Mouse (Mus musculus) heart, embryonic 11.5 days (tissue): ENCODE results near the gene Zfand3. TPM values are rescaled to one million over a fixed set of nuclear protein-coding genes. Genes with fewer than 3 reads are reported as not detected.

Source experiments
- ATAC-seq: fragments of 200-750 bp; cut with Nextera tagmentation; replicated peaks from 2 replicates; pipeline ENCODE4 v1.8.0; 2017; ENCODE audit warnings: moderate library complexity; ENCODE audit not compliant: insufficient number of reproducible peaks, low FRiP score, low TSS enrichment
- H3K27ac ChIP-seq: fragments of 300-500 bp; sonication (generic); 2 replicates; pipeline ENCODE4 v1.5.1; 2014; ENCODE audit warnings: mild to moderate bottlenecking, low read depth, low read length
- H3K27me3 ChIP-seq: fragments of 300-500 bp; sonication (generic); 2 replicates; pipeline ENCODE4 v1.6.1; 2014; ENCODE audit warnings: mild to moderate bottlenecking, low read length, mixed read lengths; ENCODE audit not compliant: control insufficient read depth, insufficient read depth
- H3K36me3 ChIP-seq: fragments of 300-500 bp; sonication (generic); 2 replicates; pipeline ENCODE4 v1.6.1; 2014; ENCODE audit warnings: mild to moderate bottlenecking, low read length, moderate library complexity, mixed read lengths; ENCODE audit not compliant: control insufficient read depth, insufficient read depth
- H3K4me1 ChIP-seq: fragments of 300-500 bp; sonication (generic); 2 replicates; pipeline ENCODE4 v1.6.1; 2014; ENCODE audit warnings: low read length; ENCODE audit not compliant: control insufficient read depth, insufficient read depth
- H3K4me2 ChIP-seq: fragments of 300-500 bp; sonication (generic); 2 replicates; pipeline ENCODE4 v1.6.1; 2014; ENCODE audit warnings: mild to moderate bottlenecking, moderate library complexity
- H3K4me3 ChIP-seq: fragments of 300-500 bp; sonication (generic); 2 replicates; pipeline ENCODE4 v1.5.1; 2014; ENCODE audit warnings: low read depth, low read length
- H3K9ac ChIP-seq: fragments of 300-500 bp; sonication (generic); 2 replicates; pipeline ENCODE4 v1.6.1; 2014; ENCODE audit warnings: mild to moderate bottlenecking, low read depth, low read length, moderate library complexity
- H3K9me3 ChIP-seq: fragments of 300-500 bp; sonication (generic); replicated peaks from 2 replicates; pipeline ENCODE4 v1.6.1; 2016; ENCODE audit warnings: low read length; ENCODE audit not compliant: control insufficient read depth
- WGBS: fragments of 180-500 bp; shearing (Covaris S2); extraction: QIAGEN DNeasy Blood & Tissue Kit; methylation state at CpG from one replicate; pipeline ENCODE4 v1.1.7; 2014; ENCODE audit not compliant: insufficient replicate concordance; 5-methylcytosine and 5-hydroxymethylcytosine counted together
- polyA plus RNA-seq: library from polyadenylated mRNA; unstranded; fragments of >200 nt; fragmentation: Nextera tagmentation; extraction: Ambion mirVana; gene quantifications from 2 replicates; pipeline ENCODE4 v1.2.1, GENCODE M21; 2014

The Zfand3 gene
- polyA plus RNA-seq, 1 experiment from 2014 or later: 51.4 TPM

GRCm38 (mm10) chr17:30063849-30064248 lies 59.3 kb downstream of the Zfand3 start:
- H3K9ac ChIP-seq: no peak overlapping the region
- H3K36me3 ChIP-seq: no peaks in the 10 kb centered on the region
- no peak for ATAC-seq
- H3K4me3 ChIP-seq: no peak overlapping the region
- H3K27me3 ChIP-seq: no peaks in the 10 kb centered on the region
- peaks cover 12% of the 10 kb centered on the region; the same call in 1 of the 2 replicates for H3K4me1 ChIP-seq
- H3K27ac ChIP-seq: no peak overlapping the region
- 41% methylated on average over 3 of the region's 3 CpGs for WGBS
- no peak overlapping the region for H3K4me2 ChIP-seq
- H3K9me3 ChIP-seq: no peaks in the 10 kb centered on the region

GRCm38 (mm10) chr17:30064746-30065145 lies 60.2 kb downstream of the Zfand3 start:
- 78% methylated on average over 4 of the region's 4 CpGs for WGBS
- peaks cover 13% of the 10 kb centered on the region; the same call in 1 of the 2 replicates for H3K4me1 ChIP-seq

GRCm38 (mm10) chr17:30069776-30070175 lies 65.2 kb downstream of the Zfand3 start:
- no peak overlapping the region for H3K4me2 ChIP-seq
- ATAC-seq: no peak
- no peaks in the 10 kb centered on the region for H3K9me3 ChIP-seq
- peaks cover 20% of the 10 kb centered on the region for H3K4me1 ChIP-seq
- H3K27ac ChIP-seq: no peak overlapping the region
- no peaks in the 10 kb centered on the region for H3K36me3 ChIP-seq
- no peak overlapping the region for H3K9ac ChIP-seq
- WGBS: 82% methylated on average over 3 of the region's 3 CpGs
- no peaks in the 10 kb centered on the region for H3K27me3 ChIP-seq
- no peak overlapping the region for H3K4me3 ChIP-seq

More at GRCm38 (mm10) chr17:30064746-30065145, 60.2 kb downstream of the Zfand3 start:
- no peaks in the 10 kb centered on the region for H3K36me3 ChIP-seq
- no peak overlapping the region for H3K27ac ChIP-seq
- H3K9ac ChIP-seq: no peak overlapping the region
- H3K9me3 ChIP-seq: no peaks in the 10 kb centered on the region
- H3K4me2 ChIP-seq: no peak overlapping the region
- no peaks in the 10 kb centered on the region for H3K27me3 ChIP-seq
- no peak for ATAC-seq
- H3K4me3 ChIP-seq: no peak overlapping the region

GRCm38 (mm10) chr17:30070631-30071030 lies 66.1 kb downstream of the Zfand3 start:
- no peak overlapping the region for H3K4me3 ChIP-seq
- peak overlapping the region; percentile 3; the same call in 1 of the 2 replicates for H3K27ac ChIP-seq
- no peaks in the 10 kb centered on the region for H3K36me3 ChIP-seq
- ATAC-seq: no peak
- peaks cover 28% of the 10 kb centered on the region for H3K4me1 ChIP-seq
- H3K9me3 ChIP-seq: no peaks in the 10 kb centered on the region
- 75% methylated on average over 5 of the region's 5 CpGs for whole genome bisulfite sequencing
- no peaks in the 10 kb centered on the region for H3K27me3 ChIP-seq
- no peak overlapping the region for H3K4me2 ChIP-seq
- H3K9ac ChIP-seq: no peak overlapping the region

GRCm38 (mm10) chr17:30072613-30073012 lies 68.1 kb downstream of the Zfand3 start:
- Histone ChIP-seq H3K4me1 (peaks cover 35% of the 10 kb centered on the region), H3K27ac (no peak overlapping the region)
- 84% methylated on average over 3 of the region's 3 CpGs for WGBS

GRCm38 (mm10) chr17:30075896-30076295 lies 71.4 kb downstream of the Zfand3 start:
- H3K9me3 ChIP-seq: no peaks in the 10 kb centered on the region
- WGBS: 61% methylated on average over 5 of the region's 5 CpGs
- no peaks in the 10 kb centered on the region for H3K27me3 ChIP-seq
- H3K36me3 ChIP-seq: no peaks in the 10 kb centered on the region
- no peak overlapping the region for H3K4me2 ChIP-seq
- no peak overlapping the region for H3K4me3 ChIP-seq
- H3K9ac ChIP-seq: no peak overlapping the region
- H3K4me1 ChIP-seq: peaks cover 29% of the 10 kb centered on the region
- no peak for ATAC-seq
- no peak overlapping the region for H3K27ac ChIP-seq

More at GRCm38 (mm10) chr17:30072613-30073012, 68.1 kb downstream of the Zfand3 start:
- no peak overlapping the region for H3K4me2 ChIP-seq
- no peak overlapping the region for H3K4me3 ChIP-seq
- H3K27me3 ChIP-seq: no peaks in the 10 kb centered on the region
- no peaks in the 10 kb centered on the region for H3K36me3 ChIP-seq
- ATAC-seq: no peak
- no peaks in the 10 kb centered on the region for H3K9me3 ChIP-seq
- H3K9ac ChIP-seq: no peak overlapping the region

GRCm38 (mm10) chr17:30084007-30084406 lies 79.5 kb downstream of the Zfand3 start:
- Histone ChIP-seq H3K4me1 (peaks cover 6% of the 10 kb centered on the region; the same call in 1 of the 2 replicates), H3K4me2 (no peak overlapping the region), H3K27ac (no peak overlapping the region), H3K9me3 (no peaks in the 10 kb centered on the region), H3K36me3 (no peaks in the 10 kb centered on the region), H3K9ac (no peak overlapping the region), H3K4me3 (no peak overlapping the region), H3K27me3 (no peaks in the 10 kb centered on the region)
- ATAC-seq: no peak
- WGBS: 77% methylated on average over 4 of the region's 4 CpGs

- no peaks in the 10 kb centered on the region for H3K9me3 ChIP-seq
- no peaks in the 10 kb centered on the region for H3K36me3 ChIP-seq
- no peaks in the 10 kb centered on the region for H3K27me3 ChIP-seq
- no peak overlapping the region for H3K27ac ChIP-seq
- H3K4me3 ChIP-seq: no peak overlapping the region
- ATAC-seq: no peak
- H3K9ac ChIP-seq: no peak overlapping the region
- WGBS: 51% methylated on average over 6 of the region's 7 CpGs
- peaks cover 20% of the 10 kb centered on the region for H3K4me1 ChIP-seq
- no peak overlapping the region for H3K4me2 ChIP-seq
Measured at GRCm38 (mm10) chr17:30086695-30087094, 82.2 kb downstream of the Zfand3 start.

- Histone ChIP-seq H3K9me3 (no peaks in the 10 kb centered on the region), H3K27ac (no peak overlapping the region), H3K4me3 (no peak overlapping the region), H3K27me3 (no peaks in the 10 kb centered on the region), H3K4me1 (peaks cover 25% of the 10 kb centered on the region), H3K9ac (no peak overlapping the region), H3K4me2 (no peak overlapping the region), H3K36me3 (no peaks in the 10 kb centered on the region)
- WGBS: 85% methylated on average over 3 of the region's 3 CpGs
- ATAC-seq: no peak
Measured at GRCm38 (mm10) chr17:30088431-30088830, 83.9 kb downstream of the Zfand3 start.
